Mouse (Mus musculus): ENCODE measurements around the gene Fam228b.
"Not testable (repeated sequence)": the region's sequence is repeated elsewhere in the genome, so short reads cannot be mapped to it uniquely, and the experiment has no call there.

Fam228b gene

DNA sequence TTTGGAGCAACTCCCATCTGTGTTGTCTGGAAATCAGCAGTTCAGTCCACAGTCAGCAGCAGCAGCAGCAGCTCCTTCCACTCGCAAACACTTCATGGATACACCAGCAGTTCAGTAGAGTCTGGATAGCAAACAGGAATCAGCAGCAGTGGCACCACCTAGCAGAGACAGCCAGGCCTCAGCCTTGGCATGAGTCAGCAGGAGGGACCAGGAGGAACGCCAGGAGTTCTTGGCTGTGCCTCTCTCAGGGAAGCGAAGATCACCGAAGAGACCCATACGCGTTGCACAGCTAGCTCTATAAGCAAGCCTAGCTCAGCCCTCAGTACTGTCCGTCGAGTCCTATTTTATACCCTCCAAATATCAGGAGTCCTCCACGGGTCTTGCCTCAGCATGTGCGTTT, 24.6 kb downstream of the Fam228b start:
- intact Hi-C loops (cut with DNase I), result no loop called here

DNA sequence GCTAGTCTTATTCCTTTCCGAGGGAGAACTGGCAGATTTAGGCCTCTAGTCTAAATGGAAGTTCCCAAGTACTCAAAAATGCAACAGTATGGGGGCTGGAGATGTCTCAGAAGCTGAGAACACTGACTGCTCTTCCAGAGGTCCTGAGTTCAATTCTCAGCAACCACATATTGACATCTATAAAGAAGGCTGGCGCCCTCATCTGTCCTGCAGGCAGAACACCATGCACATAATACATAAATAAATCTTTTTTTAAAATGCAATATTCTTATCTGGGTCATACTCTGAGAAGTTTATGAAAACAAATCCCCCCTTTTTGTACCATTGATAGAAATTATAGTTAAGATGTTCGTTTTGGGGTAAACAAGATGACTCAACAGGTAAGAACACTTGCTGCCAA, 26.9 kb downstream of the Fam228b start:
- intact Hi-C loops (cut with DNase I), result no loop called here

DNA sequence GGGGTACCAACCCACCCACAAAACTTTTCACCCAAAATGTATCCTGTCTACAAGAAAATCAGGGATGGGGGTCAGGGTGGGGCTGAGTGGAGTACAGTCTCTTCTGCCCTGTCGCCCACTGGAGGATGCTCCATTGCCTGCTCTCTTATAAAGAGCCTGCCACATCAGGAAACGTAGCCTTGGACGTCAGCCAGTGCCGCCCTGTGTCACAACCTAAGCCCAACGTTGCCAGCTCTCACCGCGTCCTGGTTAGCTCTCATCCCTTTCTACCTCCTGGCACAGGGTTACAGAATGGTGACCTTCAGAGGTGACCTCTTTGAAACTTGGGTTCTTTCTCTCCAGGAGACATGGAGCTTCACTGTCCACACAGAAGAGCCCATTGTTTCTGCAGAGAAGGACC, 28.2 kb downstream of the Fam228b start:
- intact Hi-C loops (cut with DNase I), result no loop called here

DNA sequence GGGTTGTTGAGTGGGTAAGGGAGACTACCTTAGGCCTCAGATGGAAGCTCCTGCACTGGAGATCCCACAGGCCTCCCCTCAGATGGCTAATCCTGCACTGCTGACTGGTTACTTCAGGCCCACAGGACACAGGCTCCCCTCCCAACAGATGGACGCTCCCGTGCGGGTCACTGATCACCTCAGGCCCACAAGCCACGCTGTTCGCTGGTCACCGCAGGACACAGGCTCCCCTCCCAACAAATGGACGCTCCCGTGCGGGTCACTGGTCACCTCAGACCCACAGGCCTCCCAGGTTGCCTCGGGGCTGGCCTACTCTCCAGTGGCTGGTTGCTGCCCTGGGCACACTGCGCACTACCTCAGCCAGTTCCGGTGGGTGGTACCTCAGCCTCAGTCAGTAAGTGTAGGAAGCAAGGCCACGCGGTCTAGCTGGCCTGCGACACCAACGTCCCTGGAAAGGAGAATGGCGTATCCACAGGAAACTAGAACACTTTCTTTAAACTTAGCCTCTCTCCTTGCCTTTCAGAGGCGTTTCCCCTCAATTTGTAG, 31.0 kb downstream of the Fam228b start, which contains the start of gene Fam228a:
TSS of gene Fam228a (minus strand) at position 400 of the 546 bp plus-strand sequence.
- intact Hi-C loops (cut with DNase I), result no loop called here

DNA sequence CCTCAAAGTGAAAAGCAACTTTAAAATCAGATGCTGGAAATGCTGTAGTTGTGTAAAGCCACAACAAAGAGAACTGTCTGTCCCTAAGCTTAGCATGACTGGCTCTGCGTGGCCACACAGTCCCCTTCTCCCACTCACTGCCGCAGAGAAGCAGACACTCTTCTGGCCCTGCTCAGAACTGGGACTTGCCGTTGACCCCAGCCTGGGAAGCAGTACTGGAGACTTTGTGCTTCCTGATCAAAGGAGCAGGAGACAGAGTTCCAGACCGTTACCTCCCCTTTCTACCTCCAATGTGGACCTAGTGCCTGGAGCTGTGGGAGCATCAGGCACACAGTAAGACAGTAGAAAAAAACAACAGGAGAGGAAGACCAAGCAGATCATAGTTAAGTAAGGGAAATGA, 36.7 kb downstream of the Fam228b start:
- intact Hi-C loops (cut with DNase I), result no loop called here

DNA sequence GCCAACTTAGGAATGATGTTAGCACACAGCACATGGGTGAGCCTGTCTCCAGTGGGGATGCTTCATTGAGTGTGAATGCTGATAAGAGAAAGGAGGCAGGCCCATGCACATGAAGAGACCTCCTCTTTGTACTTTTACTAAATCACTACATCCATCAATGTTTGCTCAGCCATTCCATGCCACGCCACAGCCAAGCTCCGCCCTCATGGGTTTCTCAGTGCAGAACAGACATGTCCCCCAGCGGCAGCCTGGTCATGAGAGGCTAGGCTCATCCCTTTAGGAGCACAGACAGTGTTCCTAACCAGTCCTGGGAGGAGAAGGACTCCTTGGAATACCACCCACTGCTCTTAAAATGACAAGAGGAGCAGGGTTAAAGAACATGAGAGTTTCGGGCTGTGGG, 37.4 kb downstream of the Fam228b start:
- intact Hi-C loops (cut with DNase I), result no loop called here

DNA sequence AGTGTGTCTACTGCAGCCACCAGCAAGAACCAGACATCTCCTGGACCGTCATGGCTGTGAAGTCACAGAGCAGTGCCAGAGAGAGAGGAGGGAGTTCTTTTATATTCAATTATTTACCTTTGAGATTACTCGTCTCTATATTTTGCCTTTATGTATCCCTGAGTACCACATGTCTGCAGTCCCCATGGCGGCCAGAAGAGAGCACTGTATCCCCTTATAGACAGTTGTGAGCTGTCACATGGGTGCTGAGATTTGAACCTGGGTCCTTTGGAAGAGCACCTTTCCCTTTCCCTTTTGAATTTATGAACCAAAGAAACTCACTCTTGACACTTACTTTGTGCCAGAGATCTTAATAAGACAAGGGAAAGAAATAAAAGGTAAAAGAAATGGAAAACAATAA, 39.9 kb downstream of the Fam228b start:
- intact Hi-C loops (cut with DNase I), result no loop called here

DNA sequence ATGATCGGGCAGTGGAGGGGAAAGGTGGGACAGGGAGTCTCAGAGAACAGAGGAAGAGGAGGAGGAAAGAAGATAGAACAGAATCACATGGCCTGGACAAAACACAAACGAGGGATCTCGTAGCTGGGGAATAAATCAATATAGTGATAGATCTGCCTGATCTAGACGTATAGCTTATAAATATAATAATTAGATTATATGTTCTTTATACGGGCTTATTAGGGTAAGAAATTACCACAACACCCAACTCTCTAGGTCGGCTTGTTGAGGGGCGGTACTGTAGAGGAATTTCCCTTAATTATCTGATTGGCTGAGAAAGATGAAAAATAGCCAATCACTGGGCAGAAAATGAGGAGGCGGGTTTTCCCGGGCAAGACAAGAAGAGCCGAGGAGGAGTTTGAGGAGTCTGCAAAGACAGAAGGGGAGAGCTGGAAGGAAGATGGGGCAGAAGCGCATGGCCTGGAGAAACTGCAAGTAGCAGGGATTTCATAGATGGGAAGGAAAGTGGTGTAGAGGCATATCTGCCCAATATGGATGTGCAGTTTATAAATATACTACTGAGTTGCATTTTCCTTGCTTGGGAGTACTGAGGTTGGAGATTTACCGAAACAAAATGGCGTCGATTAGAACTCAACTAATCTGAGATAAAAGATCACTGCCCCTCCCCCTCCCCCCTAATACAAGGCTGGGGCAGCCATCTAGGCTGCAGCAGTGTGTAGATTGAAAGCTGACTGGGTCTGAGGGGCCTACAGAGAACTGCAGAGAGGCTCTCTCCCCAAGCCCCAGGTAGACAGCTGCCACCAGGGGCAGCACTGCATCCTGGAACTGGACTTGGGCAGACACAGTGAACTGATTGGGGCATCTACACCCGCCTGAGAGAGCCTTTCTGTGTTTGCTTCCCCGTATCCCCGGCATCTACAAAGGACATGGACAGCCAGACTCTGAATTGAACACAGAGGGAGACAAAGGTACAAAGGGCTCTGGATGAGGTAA, 49.0 kb downstream of the Fam228b start:
- intact Hi-C loops (cut with DNase I), result no loop called here

DNA sequence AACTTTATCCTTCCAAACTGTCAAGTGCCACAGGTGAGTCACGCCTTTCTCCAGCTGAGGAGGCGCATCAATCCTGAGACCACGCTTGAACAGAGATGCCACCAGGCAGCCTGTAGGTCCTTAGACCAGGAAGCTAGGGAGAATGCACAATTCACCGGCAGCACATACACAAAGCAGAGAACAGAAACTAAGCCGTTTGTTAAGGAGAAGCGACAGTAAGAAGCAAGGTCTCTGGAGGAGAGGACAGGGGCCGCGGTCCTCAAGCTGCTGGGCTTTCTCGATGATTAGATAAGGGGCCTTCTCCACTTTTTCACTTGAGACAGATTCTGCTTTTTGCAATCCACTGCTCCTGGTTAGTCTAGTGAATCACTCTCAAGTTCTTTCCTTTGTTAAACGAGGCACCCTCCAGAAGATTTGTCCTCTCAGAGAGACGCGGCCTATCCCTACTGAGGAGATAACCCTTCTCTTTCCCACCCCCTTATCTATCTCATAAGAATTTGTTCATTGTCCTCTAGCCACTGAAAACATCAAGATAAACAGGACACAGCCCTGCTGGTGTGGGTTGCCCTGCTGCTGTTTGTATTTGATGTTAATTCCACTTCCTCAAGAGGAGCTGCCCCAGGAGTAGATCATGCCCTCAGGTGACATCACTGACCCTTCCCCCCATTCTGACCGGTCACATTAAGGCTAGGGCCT, 49.9 kb downstream of the Fam228b start:
- intact Hi-C loops (cut with DNase I), result no loop called here

DNA sequence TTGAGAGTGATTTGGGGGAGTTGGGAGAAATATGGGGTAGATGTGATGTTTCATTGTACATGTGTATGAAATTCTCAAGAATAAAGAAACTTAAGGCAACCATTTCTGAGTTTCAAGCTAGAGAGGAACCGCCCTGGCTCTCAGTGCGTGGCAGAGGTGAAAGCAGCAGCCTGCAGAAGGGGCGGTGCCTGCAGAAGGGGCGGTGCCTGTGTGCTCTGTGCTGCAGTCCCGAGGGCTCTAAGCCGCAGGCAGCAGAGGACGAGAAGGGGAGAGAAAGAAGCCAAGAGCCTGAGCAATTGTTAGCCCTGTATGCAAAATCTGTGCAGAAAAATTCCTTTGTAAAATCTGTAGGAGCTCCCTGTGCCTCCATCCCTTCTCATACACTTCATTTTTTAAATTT, 51.6 kb downstream of the Fam228b start:
- intact Hi-C loops (cut with DNase I), result no loop called here

DNA sequence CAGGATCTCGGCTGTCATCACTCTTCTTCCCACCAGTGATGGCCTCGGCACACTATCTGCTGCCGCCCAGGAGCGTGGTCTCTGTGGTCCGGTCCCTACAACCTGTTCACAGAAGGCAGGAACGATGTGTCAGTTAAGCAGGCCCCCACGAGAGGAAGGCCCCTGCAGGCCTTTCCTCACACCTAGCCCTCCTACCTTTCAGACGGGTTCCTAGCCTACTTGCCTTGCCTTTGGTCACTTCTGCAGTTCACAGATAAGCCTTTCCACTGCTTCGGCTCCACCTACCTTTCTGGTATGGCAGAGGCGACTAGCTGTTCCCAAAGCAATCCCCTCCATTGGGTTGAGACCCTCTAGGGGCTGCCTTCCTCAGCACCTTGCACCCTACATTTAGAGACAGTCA, 53.5 kb downstream of the Fam228b start:
- intact Hi-C loops (cut with DNase I), result no loop called here

DNA sequence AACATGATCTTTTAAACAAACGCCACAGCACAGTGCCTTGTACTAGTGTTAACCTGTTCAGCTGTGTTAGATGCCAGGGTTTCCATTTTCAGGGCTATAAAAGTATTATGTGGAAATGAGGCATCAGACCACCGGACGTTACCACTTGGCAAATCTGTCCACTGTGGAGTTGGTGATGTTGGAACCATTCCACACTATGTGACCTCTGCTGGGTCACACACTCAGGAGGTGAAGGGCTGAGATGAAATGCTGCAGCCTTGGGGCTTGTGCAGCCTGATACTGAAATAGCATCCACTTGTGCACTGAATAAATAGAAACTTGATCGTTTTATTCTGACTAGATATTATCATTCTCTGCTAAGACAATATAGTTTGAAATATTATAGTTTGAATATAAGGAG, 55.7 kb downstream of the Fam228b start:
- intact Hi-C loops (cut with DNase I), result no loop called here

DNA sequence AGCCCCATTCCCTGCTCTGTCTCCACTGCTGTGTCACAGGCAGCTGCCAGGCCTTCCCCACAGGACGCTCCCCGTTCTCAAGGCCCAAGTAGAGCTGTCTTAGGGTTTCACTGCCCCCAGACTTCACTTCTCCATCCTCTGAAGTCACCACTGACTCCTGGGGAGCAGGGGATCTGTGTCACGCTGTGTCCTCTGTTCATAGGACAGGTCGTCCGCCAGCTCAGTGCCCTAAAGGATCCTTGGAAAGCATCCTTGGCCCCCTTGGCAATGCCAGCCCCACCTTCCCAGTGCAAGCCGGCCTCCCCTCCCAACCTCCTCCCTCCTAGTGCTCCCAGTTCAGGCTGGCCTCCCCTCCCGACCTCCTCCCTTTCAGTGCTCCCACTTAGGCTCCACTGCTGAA, 59.1 kb downstream of the Fam228b start:
- intact Hi-C loops (cut with DNase I), result no loop called here

DNA sequence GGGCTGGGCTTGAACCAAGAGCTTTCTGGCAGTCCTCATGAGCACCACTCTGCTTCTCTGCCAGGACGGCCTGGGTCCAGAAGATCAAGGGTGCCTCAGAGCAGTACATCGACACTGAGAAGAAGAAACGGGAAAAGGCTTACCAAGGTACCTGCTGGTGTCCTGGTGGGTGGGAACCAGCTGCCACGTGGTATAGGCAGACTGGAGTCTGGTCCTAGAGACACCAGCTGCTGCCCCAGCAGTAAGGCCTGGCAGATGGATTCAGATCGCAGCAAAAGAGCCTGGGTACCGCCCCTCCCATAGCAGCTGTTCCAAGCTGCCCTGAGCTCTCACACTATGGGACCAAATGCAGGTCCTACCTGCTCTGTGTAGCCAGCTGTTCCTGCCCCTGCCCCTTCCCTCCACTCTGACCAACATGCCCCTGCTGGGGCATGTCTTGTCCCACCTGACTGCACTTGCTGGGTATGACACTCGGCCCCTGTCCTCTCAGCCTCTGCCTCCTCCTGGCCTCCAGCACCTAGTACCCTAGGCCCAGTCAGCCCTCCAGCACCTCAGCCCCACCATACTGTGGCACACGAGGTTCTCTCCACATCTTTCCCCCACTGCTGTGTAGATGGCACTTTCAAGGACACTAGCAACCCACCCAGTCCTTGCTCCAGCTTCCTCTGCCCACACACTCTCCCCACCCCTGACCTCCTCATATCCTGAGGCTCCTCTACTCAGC, 60.0 kb downstream of the Fam228b start:
- intact Hi-C loops (cut with DNase I), result no loop called here

DNA sequence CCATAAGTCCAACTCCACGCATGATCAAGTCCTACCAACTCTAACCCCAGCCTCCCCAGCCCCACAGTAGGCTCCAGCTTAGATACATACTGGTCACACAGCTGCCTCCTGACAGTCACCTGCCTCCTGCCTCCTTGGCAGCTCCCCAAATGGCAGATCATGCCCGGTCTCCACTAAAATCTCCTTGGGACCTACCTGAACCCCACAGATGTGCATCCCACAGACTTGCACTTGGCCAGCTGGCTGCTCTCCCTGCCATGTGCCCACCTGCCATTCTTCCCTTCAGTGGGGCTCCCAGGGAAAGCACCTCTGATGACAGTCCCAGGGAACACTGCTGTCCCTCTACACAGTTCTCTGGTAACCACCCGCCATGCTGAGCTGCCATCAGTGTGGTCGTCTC, 60.8 kb downstream of the Fam228b start:
- intact Hi-C loops (cut with DNase I), result no loop called here

DNA sequence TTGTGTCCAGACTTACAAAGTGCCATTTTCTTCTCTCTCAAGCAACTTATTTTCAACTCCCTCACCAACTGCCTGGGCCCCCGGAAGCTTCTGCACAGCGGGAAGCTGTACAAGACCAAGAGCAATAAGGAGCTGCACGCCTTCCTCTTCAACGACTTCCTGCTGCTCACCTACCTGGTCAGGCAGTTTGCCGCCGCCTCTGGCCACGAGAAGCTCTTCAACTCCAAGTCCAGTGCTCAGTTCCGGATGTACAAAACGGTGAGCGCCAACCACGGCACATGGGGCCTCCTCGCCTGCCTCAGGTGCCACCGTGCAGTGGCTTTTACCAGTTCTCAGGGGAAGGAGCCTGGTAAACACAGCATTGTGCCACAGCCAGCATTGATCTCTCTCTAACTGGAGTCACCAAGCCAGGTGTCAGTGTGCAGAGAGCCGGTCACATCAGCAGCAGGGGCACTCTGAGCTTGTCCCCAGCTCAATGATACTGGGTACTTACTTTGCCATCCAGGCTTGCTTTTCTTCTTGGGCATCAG, 61.5 kb downstream of the Fam228b start:
- intact Hi-C loops (cut with DNase I), result no loop called here

DNA sequence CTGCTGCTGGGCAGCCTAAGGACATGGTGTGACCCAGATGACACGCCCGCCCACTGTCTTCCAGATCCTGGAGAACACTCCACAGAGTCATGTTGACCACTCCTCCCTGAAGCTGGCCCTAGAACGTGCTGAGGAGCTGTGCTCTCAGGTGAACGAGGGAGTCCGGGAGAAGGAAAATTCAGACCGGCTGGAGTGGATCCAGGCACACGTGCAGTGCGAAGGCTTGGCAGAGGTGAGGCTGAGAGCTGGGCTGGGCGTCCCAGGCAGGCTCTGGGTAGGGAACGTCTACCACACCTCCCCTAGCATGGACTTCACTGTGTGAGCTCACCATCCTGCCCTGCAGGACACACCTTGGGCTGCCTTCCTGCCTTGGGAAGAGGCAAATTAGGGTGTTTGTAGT, 62.2 kb downstream of the Fam228b start:
- intact Hi-C loops (cut with DNase I), result no loop called here

DNA sequence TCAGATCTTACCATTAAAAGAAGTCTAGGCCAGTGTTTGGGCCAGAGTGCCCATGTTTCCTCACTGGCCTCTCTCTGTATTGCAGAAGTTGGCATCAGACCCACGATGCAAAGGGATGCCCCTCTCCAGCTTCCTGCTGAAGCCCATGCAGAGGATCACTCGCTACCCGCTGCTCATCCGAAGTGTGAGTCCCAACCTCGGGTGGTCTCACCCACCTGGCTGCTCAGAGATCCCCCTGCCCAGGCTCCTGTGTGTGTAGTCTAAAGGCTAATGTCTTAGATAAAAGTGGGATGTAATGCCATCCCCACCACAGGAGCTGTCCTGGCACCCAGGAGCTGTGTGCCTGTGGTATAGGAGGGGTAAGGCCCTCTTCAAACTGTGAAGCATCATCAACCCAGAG, 62.9 kb downstream of the Fam228b start:
- intact Hi-C loops (cut with DNase I), result no loop called here

DNA sequence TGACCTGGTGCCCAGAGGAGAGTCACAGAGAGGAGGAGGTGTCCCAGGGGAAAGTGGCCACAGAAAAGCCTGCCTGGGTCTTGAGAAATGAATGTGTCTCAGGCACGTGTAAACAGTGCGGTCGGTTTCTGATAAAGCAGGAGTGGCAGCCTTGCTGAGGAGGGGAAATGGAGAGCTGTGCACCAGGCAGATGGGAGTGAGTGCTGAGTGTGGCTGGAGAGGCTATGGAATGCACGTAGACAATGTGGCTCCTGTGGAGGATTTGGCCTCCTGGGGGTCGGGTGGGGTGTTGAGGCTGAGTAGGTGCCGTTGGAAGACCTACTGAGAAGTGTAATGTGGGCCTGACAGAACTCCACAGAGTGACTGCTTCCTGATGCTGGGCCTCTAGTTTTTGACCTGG, 63.4 kb downstream of the Fam228b start:
- intact Hi-C loops (cut with DNase I), result not testable (repeated sequence)

DNA sequence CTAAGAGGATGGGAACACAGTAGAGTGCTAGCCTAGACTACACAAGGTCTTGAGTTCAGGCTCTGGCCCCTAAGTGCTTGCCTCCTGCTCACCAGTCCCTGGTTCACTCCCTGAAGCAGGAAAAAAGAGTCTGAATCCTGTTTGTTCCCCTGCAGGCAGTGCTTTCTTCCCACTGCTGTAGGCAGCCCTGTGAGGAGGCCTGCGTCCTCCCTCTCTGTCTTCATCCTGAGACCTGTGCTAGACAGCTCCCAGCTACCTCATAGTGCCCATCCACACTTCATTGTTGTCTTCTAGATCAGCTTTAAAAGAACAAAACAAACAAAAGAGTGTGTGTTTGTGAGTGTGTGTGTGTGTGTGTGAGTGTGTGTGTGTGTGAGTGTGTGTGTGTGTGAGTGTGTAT, 74.5 kb downstream of the Fam228b start:
- intact Hi-C loops (cut with DNase I), result no loop called here

DNA sequence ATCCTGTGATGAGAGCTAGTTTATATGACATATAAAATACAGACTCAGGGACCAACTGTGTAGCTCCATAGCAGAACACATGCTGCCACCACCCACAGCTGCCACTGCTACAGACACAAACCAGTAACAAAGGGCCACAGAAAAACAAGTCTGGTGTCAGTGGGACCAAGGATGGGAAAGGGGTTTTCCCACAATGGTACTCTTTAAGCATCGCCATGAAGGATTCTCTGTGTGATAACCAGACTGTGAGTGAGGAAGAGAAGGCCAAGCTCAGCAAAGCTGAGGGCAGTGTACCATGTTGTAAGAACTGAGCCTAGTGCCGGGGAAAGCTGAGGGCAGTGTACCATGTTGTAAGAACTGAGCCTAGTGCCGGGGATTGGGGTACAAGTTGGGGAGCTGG, 77.9 kb downstream of the Fam228b start:
- intact Hi-C loops (cut with DNase I), result no loop called here

Measured in adrenal gland (tissue).